Mouse (Mus musculus): ENCODE results near the gene Tmem79.
"Not testable (repeated sequence)": the region's sequence is repeated elsewhere in the genome, so short reads cannot be mapped to it uniquely, and the experiment has no call there.

Tmem79 gene

GRCm38 (mm10) chr3:88281141-88281916 is 54.6 kb downstream of the Tmem79 start:
- not testable (repeated sequence) for DNase-seq

- DNase-seq: no peak
These were observed 55.9 kb downstream of the Tmem79 start for GRCm38 (mm10) chr3:88280035-88280434.
